Mouse (Mus musculus): Measurements from ENCODE around the gene Ptma.
"Not testable (repeated sequence)": the region's sequence is repeated elsewhere in the genome, so short reads cannot be mapped to it uniquely, and the experiment has no call there.

The Ptma gene

GRCm38 (mm10) chr1:86497361-86497760, 29.2 kb upstream of the Ptma start:
- no peak for DNase-seq

- DNase-seq = no peak
These were observed 28.5 kb upstream of the Ptma start for GRCm38 (mm10) chr1:86497986-86498385.

GRCm38 (mm10) chr1:86498611-86499010, 27.9 kb upstream of the Ptma start:
- DNase-seq = no peak

GRCm38 (mm10) chr1:86499903-86500302, 26.6 kb upstream of the Ptma start:
- DNase-seq = peak; percentile 91

- DNase-seq = no peak
These were observed 25.8 kb upstream of the Ptma start for GRCm38 (mm10) chr1:86500681-86501080.

- DNase-seq = peak; percentile 77
These were observed 25.4 kb upstream of the Ptma start for GRCm38 (mm10) chr1:86501114-86501532.

GRCm38 (mm10) chr1:86501559-86501958, 25.0 kb upstream of the Ptma start:
- DNase-seq = peak; percentile 96

- no peak for DNase-seq
These were observed 24.1 kb upstream of the Ptma start for GRCm38 (mm10) chr1:86502221-86503048.

- DNase-seq = peak; percentile 60
These were observed 23.3 kb upstream of the Ptma start for GRCm38 (mm10) chr1:86503165-86503747.

GRCm38 (mm10) chr1:86503906-86504696, 22.4 kb upstream of the Ptma start:
- DNase-seq = peak; percentile 98

- peak; percentile 66 for DNase-seq
These were observed 21.7 kb upstream of the Ptma start for GRCm38 (mm10) chr1:86504697-86505421.

- peak; percentile 81 for DNase-seq
These were observed 21.1 kb upstream of the Ptma start for GRCm38 (mm10) chr1:86505461-86505860.

GRCm38 (mm10) chr1:86506420-86506819, 20.1 kb upstream of the Ptma start:
- no peak for DNase-seq

GRCm38 (mm10) chr1:86507866-86508265, 18.7 kb upstream of the Ptma start:
- DNase-seq = no peak

GRCm38 (mm10) chr1:86509410-86509809, 17.1 kb upstream of the Ptma start:
- DNase-seq = peak; percentile 94

GRCm38 (mm10) chr1:86510266-86510665, 16.3 kb upstream of the Ptma start:
- no peak for DNase-seq

GRCm38 (mm10) chr1:86510676-86511441, 15.7 kb upstream of the Ptma start:
- no peak for DNase-seq

- no peak for DNase-seq
These were observed 14.3 kb upstream of the Ptma start for GRCm38 (mm10) chr1:86512154-86512720.

GRCm38 (mm10) chr1:86513031-86513430, 13.5 kb upstream of the Ptma start:
- DNase-seq = not testable (repeated sequence)

- no peak for DNase-seq
These were observed 10.7 kb upstream of the Ptma start for GRCm38 (mm10) chr1:86515715-86516410.

- DNase-seq = no peak
These were observed 9.4 kb upstream of the Ptma start for GRCm38 (mm10) chr1:86517076-86517475.
